Mouse (Mus musculus): ENCODE data around the gene F5.
"Not testable (repeated sequence)": the region's sequence is repeated elsewhere in the genome, so short reads cannot be mapped to it uniquely, and the experiment has no call there.

The F5 gene

DNA sequence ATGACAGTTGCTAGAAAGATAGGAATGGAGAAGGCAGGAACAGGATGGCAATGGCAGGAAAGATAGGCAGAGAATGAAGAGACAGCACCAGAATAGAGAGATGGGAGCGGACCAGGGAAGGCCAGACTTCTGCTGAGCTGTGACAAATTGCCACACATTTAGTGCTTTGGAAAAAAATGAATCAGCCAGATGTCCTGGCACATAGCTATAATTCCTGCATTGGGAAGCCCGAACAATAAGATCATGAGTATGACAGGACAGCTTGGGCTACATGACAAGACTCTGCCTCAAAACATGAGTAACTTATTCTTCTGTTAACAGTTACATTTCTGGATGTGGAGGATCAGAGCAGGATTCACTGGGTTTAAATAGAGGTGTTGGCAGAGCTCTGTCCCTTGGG lies 8.1 kb downstream of the F5 start:
- no peak for DNase-seq (ENCODE audit: low spot score)

DNA sequence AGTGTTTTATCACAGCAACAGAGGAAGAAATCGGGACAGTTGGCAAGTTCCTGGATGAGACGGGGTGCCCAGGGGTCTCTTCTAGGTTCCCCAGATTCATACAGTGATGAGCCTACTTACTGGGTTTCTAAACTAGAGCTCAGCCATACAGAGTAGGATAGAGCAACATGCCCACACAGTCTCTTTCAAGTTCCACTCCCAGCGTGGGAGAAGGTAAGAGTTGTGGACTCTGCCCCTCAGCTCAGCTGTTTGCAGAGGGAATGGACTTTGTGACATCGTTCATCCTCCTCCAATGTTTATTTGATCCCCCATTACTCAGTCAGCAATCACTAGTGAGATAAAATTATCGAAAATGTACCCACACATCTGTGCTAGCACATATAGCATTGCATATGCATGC lies 11.1 kb downstream of the F5 start:
- peak; percentile 35 for DNase-seq (ENCODE audit: low spot score)

DNA sequence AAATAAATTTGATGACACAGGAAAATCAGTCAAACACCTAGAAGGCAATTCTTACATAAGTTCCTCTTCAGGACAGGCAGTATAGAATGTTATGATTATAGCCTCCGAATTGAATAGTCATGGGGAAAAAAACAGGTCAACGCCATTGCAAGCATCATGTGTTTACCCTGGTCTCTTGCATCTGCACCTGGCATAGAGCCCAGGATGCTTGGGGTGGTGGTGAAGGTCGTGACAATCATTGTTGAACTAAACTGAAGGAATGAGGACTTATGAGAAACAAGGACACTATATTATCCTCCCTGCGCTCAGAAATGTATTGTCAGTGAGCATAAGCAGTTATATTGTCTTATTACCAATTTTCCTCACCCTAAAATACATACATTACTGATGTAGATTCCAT lies 17.2 kb downstream of the F5 start:
- DNase-seq (ENCODE audit: low spot score), result no peak

DNA sequence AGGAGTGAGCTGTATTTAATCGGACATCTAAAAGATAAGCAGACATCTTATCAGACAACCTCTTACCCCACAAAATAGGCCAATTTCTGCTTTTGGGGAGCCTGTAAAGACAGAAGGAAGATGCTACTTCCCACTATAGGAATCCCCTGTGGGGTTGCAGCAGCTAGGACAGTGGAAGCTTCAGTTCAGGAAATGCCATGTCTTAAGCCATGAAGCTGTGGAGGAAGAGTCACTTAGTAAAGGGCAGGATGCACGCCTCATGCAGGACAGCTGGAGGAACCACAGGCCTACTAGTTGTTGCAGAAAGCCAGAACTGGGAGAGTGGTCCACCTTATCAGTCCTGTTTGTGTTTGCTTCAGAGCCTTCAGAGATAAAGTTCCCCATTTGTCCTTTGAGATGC lies 18.8 kb downstream of the F5 start:
- DNase-seq (ENCODE audit: low spot score), result no peak

DNA sequence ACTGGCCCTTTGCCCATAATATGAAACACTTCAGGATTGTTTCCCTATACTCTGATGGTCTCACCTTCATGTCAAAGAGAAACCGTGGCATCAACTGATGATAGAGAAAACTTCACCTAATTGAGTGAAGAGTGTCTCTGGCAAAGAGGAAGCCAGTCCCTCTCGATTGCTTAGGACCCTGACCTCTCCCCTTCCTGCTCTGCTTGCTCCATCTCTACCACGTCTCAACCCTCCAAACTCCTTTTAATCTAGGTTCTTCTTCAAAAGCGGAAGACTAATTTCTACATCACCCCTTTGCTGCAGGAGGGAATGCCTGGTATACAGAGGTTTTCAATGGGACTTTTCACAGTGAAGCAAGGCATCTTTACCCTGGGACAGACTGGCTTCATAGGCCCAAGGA lies 21.5 kb downstream of the F5 start:
- no peak for DNase-seq (ENCODE audit: low spot score)

DNA sequence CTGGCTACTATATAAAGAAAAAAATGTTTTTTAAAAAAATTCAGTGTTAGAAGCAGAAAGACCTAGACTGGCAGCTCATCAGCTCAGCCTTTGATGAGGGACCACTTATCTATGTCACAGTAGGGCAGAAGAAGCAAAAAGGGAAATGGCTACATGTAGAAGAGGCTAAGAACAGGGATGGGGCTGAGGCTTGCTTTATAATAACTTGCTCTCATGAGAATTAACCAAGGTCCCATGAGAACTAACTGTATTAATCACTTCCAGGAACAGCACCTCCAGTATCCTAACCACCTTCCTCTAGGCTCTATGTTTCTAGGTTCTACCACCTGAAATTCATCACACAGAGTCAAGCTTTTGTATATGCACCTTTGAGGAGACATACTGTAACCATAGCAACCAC lies 25.2 kb downstream of the F5 start:
- no peak for DNase-seq (ENCODE audit: low spot score)

DNA sequence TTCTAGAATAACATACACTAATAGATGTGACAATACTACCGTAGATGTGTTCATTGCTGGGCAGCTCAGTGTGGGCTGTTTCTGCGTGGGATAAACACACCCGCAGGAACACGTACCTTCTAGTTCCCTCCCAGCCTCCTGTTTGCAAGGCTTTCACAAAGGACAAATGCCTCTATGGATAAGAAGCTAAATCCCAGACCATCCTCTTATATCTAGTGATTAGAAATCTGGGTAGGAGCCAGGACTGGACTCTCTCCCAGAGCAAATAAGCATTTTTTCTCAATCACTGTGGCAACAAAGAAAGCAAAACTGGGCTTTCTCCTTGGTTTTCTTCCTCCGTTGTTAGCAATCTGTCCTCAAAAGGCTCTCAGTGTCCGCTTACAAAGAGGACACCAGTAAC lies 26.8 kb downstream of the F5 start:
- DNase-seq (ENCODE audit: low spot score), result no peak

DNA sequence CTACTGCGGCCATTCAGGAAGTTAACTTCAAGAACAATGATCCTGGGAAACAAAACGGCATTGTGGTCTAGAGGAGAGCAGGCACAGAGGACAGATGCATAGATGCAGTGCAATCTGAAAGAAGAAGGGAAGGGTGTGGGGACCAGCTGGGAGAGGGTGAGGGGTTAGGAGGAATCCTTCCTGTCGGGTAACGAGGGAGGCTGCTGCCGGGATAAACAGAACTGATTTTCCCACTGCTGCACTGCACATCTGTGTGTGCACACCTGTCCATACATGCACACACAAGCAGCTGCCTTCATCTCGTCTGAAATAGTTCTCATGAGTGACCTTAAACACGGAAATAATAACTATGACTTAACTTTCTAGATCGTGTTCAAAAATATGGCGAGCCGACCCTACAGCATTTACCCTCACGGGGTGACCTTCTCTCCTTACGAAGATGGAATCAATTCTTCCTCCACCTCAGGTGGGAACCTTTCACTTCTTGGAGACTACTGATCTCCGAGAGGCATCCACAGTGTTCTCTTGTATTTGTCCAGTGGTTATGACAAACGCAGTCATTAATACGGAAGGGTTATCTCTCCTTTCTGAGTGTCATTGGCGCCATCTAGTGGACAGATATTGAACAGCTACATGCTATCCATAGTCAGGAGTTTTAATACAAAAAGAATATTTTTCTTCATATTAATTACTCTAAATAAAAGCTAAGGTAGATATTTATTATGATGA lies 32.7 kb downstream of the F5 start:
- DNase-seq (ENCODE audit: low spot score), result peak; percentile 26

DNA sequence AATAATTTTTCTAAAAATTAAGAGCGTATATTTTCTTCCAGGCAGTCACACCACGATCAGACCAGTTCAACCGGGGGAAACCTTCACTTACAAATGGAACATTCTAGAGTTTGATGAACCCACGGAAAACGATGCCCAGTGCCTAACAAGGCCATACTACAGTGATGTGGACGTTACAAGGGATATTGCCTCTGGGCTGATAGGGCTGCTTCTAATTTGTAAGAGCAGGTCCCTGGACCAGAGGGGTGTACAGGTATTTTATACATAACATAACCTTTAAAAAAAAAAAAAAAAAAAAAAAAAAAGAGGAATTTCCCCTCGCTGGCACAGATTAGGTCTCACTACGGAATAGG lies 33.2 kb downstream of the F5 start:
- no peak for DNase-seq (ENCODE audit: low spot score)

DNA sequence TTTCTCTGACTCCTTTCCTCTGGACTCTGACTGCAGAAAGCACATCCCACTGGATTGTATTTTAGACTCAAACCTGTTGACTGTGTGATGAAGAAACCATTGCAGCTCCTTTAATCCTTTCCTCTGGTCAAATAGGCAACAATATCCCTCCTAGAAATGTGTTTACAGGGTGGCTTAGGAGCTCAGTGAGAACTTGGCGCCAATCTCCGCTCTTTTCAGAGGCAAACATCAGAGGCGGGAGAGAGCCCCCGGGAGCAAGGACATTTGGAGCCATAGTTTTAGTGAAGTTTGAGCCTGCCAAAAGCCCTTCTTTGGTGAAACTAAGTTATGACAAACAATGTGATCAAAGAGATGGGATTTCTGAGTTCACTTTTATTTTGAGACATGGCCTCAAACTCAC lies 33.7 kb downstream of the F5 start:
- no peak for DNase-seq (ENCODE audit: low spot score)

DNA sequence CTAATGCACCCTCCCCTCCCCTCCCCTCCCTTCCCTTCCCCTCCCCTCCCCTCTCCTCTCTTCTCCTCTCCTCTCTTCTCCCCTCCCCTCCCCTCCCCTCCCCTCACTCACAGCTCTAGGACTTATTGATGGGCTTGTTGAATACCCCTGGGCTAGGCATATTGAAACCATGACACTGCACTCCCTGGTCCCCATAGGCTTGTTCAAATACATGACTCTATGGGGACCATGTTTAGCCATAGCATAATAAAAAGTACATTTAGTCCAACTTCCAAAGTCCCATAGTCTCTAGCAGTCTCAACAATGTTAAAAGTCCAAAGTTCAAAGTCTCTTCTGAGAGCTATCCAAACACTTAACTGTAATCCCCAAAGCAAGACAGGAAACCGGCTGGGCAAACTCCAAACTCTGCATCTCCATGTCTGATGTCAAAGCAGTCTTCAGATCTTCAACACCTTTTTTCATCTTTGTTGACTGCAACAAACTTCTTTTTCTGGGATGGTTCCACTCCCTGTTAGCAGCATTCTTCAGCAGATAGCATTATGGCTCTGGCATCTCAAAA lies 35.4 kb downstream of the F5 start:
- no peak for DNase-seq (ENCODE audit: low spot score)

DNA sequence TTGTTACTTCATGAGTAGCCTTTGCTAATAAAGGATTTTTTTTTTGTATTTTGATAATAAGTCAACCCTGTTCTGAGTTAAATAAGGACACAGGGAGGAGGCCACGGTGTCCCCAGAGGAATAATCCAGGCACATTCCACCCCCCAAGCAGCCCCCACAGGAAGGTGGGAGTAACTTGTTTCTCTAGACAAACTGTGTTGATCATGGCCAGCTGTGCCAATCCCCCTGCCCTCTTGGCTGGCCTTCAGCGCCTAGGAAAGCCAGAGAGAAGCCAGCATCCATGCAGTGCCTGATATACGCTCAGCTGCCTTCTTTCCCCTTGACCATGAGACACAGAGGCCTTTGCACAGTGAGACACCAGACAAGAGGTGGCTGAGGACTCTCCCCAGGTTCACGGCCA lies 47.9 kb downstream of the F5 start:
- no peak for DNase-seq (ENCODE audit: low spot score)

DNA sequence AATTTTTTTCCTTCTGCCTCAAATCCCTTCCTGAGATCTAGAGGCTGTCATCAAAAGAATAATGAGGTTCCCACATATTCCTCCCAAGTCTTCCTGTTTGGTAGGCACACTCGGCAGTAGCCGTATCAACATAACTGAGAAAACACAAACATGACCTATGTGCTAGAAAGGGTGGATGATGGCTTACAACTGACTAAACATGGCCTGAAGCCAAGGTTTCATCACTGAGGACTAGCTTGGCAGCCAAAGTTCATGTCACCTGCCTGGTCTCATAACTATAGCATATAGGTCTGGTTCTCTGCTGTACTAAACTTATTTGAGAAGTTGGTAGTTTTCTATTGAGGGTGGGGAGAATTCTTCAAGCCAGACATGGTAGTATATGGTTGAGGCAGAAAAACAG lies 56.8 kb downstream of the F5 start:
- no peak for DNase-seq (ENCODE audit: low spot score)

DNA sequence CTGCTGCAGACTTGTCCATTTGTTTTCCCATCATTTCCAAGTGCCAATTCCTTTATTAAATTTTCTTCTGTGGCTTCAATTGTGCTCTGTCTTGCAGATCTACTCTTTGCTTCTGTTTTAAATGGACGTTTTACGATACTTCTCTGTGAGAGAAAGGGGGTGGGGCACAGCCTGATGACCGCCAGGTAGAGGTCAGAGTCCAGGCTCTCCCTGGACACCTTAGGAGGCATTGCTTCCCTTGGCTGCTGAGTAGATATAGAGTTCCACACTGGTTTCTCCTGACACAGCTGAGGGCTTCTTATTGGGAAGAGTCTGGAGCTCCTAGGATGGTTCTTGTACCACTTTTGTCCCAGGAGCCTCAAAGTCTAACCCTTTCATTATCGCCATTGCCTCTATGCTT lies 59.3 kb downstream of the F5 start:
- peak; percentile 56 for DNase-seq (ENCODE audit: low spot score)

DNA sequence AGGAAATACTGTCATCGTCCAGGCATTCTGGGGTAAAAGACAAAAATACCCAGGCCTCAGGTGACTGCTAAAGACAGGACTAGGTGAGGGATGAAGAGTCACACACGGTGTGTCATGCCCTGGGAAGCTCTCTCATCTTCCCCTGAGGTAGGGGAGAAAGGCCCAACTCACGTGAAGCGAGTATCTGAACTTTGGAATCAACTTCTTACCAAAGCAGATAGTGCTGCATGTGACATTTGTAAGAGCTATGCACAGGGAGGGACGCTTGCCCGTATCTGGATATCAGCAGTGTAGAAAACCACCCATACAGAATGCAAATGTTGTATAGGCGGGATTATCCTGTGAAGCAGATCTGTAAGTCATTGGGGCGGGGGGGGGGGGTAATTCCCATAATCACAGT lies 61.0 kb downstream of the F5 start:
- DNase-seq (ENCODE audit: low spot score), result peak; percentile 68

DNA sequence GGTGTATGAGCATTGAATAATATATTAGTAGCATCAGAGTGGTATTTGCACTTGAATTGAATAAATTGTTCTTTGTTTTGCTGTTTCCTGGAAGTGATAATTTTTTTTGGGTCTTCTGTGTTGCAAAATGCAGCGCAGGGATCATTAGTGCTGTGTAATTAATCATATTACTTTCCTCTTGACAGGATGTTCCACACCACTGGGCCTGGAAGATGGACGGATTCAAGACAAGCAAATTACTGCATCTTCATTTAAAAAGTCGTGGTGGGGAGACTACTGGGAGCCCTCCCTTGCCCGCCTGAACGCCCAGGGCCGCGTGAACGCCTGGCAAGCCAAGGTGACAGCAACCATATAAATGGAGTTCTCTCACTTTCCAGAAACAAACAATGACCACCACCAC lies 62.6 kb downstream of the F5 start:
- DNase-seq (ENCODE audit: low spot score), result no peak

DNA sequence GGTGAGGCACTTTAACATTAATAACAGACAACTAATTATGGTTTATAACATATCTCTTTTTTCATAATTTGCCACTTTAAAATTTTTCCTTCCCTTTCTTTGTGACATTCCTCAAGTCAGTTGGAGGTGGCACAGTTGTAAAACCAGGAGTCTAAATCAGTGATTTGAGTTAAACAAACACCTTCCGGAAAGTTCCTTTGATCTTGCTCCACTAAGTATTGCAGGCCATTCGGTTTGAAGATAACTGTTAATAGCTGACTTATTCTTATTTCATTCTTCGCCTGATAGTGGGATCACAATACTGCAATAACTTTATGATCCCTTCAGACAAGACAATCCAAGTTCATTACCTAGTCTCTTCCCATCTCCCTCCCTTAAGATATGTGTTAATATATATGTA lies 63.5 kb downstream of the F5 start:
- DNase-seq (ENCODE audit: low spot score), result no peak

DNA sequence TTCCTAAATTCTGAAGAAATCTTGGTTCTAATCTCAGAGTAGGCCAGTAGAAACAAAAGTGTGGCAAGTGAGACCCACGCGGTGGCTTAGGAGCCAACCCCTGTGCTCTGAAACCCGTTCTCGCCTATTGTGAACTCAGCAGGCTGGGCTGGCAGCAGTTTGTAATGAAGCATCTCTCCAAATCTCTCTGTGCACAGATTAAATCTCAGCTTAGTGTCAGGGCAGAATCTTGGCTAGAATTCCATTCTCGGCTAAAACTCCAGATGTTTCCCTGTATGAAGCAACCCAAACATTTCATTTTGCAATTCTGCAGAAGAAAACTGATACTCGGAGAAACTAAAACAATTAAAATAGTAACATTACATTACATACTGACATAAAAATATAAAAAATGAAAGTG lies 63.9 kb downstream of the F5 start:
- DNase-seq (ENCODE audit: low spot score), result no peak

DNA sequence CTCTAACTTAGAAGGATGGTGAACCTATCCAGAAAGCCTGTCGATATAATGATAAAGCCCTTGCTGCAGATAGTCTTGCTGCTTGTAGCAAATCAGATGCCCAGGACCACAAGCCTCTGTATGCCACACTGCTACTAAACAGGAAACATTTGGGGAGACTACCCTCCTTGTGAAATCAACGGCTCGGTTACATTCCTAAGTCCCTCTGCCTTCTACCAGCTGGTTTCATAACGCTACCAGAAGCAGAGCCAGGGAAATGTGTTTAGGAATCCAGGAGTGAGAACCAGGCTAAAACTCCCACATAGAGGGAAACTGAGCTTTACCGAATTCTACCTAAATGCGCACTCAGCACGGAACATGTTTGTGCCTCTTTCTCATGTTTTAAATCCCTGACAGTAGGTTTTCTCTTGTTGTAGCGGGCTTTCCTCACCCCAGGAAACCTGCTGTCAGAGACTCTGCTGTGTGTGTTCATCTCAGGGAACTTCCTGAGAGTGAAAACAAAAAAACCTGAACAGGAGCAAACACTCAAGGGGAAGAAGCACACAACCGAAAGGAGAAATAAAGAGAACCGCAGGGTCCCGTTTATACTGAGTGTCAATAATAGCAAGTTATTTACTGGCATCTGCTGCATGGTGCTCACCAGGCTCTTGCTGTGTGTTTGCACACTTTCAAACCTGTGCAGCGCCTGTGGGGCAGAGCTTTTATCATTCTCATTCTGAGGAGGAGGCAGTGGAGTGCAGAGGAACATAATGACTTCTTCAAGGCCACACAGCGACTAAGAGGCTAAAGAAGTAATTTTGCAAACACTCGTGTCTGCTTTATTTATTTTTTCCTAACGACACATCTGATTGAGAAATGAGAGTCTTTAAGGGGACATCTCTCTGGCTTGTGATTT lies 66.4 kb downstream of the F5 start:
- no peak for DNase-seq (ENCODE audit: low spot score)

DNA sequence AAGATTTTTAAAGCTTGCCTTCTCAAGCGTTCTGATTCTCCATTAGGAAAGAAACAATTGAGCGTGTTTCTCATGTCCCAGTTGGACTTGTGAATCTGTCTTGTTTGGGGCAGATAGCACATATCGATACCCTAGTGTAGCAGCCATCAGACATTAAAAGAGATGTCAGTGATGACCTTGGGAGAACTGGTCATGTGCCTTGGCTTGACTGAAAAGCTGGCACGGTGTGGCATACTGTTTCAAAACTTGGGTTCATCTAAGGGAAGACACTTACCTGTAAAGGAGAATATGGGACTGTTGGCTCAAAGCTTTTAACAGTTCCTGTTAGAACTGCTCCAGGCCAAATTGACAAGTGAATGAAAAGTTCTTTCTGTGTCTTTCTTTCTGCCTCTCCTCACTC lies 68.6 kb downstream of the F5 start:
- no peak for DNase-seq (ENCODE audit: low spot score)

DNA sequence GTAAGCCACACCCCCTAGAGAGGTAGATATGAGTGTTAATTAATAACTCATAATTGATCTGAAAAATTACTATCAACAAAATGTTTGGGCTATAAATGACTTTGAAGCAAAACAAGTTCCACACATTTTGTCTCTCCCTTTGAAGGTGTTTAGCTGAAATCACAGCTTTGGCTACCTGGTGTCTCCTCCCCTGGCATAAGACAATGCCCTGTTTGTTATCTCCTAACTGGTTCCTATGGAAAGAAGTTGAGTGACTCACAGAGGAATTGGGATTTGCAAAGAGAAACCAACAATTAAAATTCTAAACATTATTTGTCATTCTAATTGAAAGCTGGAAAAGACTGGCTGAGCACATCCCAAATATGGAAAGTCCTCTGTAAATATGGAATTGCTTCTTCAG lies 71.5 kb downstream of the F5 start:
- DNase-seq (ENCODE audit: low spot score), result no peak

DNA sequence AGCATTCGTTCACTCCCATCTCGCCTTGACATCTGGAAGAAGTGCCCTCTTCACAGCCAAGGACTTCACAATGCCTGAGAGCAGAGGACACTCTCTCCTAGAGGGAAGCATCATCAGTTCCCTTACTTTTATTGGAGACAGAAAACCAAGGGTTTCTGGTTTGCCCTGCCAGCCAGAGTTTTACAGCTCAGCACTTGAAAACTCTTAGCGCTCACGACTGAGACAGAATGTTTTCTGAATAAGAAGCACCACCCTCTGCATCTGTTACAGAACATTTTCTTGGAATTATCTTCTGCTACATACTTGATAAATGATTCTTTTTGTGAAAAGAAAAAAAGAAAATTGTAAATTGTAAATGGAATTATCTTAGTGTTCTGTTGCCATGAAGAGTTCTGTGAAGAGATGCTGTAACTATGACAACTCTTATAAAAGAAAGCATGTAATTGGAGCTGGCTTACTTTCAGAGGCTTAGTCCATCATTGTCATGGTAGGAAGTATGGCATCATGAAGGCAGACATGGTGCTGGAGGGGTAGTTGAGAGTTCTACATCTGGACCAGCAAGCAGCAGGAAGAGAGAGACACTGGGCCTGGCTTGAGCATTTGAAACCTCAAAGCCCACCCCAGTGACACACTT lies 80.4 kb downstream of the F5 start:
- DNase-seq (ENCODE audit: low spot score), result not testable (repeated sequence)

DNA sequence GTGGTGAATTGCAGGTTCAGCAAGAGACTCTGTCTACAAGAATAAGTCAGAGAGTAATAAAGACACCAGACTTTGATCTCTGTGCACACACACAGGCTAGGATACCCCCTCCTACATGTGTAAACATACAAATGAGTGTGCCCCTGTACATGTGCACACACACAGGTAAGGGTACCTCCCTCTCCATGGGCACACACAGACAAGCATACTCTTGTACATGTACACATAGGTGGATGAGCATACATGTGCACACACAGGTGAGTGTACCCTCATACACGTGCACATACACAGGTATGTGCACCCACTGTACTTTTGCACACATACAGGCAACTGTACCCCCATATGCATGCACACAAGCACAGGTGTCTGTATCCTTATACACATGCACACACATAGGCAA lies 81.8 kb downstream of the F5 start:
- no peak for DNase-seq (ENCODE audit: low spot score)

Measured in yolk sac, embryonic 10.5 days (tissue).